Mouse (Mus musculus): ENCODE measurements around the gene Spop.

DNA sequence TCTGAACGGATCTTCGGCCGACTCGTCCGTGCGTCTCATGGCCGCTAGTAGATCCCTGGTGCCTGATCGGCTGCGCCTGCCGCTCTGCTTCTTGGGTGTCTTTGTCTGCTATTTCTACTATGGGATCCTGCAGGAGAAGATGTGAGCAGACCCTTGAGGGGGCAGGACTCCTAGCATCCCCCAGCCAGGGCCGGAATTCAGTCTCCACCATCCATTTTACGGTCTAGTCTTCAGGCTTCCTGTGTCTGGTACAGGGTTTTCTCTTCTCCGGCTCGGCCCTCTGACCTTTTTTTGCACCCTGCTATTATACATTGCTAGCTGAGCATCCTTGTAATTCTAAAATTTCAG is 28.9 kb upstream of the Spop start:
- TF ChIP-seq POLR2A (IDR thresholded peaks at IDR 0.05; ENCODE audit: borderline replicate concordance, extremely low read depth, insufficient read depth, insufficient read length, poor library complexity, severe bottlenecking) (no peak), CTCF (IDR thresholded peaks at IDR 0.05; ENCODE audit: borderline replicate concordance, extremely low read depth, insufficient read depth, insufficient read length) (no peak)
